Mouse (Mus musculus) cerebellum, postnatal 14 days (tissue): ENCODE data around the gene Cntnap1.

Source experiments
- DNase-seq, 2 experiments: peaks; one replicate each; pipeline ENCODE4 v3.0.0; 2021; ENCODE audit warnings: mixed read lengths in 2 of 2

The Cntnap1 gene

DNA sequence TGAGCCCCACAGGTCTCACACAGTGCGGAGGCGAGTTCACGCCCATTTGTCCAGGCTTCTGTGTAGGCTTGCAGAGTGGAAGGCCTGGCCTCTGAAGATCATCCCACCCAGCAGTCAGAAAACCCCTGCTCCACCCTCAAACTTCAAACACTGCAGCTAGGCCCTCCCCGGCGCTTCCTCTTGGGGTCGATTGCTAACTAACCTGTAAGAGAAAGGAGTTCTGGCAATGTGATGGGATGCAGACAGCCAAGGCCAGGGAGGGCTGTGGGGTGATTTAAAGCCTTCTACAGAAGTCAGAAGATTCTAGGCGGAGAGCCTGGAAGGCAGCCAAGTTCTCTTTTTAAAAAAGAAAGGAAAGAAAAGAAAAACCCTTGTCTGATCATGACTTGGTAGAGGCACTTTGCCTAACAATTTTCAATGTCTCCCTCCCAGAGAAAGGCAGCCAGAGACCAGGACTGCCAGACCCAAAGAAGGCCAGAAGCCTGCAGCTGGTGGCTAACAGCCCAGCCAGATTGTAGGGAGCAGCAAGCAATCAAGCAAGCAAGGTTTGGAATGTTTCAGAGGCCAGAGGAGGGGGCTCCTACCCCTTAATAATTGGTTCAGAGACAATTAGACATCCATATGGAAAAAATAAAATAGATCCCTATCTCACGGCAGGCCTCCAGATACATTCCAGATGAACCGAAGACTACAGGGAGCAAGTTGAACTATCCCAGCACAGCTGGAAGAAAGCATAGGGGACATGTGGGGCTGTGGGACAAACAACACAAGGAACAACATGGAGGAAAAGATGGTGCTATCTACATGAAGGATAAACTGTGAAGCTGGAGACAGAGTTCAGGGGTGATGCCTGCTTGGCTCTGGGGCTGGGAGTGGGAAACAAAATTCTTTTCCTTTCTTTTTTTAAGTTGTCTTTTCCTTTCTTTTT, 20.9 kb upstream of the Cntnap1 start:
- DNase-seq: no peak

DNA sequence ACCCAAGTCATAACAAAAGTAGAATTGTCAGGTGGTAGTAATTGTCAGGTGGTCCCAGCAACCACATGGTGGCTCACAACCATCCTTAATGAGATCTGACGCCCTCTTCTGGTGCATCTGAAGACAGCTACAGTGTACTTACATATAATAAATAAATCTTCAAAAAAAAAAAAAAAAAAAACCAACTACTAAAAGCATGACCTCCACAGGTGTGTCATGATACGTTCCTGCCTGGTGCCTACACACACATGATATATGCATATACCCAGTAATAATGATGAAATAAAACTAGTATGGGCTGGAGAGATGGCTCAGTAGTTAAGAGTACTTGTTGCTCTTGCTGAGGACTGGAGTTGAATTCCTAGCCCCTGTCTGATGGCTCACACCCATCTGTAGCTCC, 19.3 kb upstream of the Cntnap1 start:
- no peak for DNase-seq

DNA sequence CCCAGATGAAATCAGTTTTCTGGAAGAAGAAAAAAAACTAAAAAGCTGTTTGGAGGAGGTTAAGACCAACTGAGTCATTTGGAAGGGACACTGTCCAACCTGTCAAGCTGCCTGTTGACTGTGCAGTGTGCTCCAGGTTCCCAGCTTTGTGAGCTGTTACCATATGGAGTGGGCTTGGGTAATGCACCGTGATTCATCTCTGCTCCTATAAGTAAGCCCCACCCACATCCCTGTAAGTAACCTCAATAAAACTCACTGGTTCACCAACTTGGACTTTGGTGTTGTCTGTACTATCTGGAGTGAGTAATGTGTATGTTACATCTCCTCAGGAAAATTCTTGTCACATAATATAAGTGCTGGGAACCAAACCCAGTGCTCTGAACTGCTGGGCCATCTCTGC, 17.5 kb upstream of the Cntnap1 start:
- DNase-seq: no peak

DNA sequence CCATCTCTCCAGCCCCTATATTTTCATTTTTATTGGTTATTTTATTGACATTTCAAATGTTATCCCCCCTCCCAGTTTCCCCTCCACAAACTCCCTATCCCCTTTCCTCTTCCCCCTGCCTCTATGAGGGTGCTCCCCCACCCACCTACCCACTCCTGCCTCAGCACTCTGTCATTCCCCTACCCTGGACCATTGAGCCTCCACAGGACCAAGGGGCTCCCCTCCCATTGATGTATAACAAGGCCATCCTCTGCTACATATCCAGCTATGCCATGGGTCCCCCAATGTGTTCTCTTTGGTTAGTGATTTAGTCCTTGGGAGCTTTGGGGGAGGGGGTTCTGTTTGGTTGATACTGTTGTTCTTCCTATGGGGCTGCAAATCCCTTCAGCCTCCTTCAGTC, 15.7 kb upstream of the Cntnap1 start:
- no peak for DNase-seq

DNA sequence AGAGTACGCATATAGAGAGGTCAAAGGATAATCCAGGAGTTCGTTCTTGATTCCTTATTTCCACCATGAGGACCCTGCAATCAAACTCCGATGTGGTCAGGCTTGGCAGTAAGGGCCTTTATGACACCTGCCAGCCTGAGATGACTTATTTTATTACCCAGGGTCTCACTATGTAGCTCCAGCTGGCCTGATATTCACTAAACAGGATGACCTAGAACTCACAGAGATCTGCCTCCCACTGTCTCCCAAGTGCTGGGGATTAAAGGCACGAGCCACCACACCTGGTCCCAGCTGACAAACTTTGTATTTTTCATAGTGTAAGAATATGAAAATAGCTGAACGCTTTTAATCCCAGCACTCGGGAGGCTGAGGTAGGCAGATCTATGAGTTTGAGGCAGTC, 15.2 kb upstream of the Cntnap1 start:
- DNase-seq: no peak

DNA sequence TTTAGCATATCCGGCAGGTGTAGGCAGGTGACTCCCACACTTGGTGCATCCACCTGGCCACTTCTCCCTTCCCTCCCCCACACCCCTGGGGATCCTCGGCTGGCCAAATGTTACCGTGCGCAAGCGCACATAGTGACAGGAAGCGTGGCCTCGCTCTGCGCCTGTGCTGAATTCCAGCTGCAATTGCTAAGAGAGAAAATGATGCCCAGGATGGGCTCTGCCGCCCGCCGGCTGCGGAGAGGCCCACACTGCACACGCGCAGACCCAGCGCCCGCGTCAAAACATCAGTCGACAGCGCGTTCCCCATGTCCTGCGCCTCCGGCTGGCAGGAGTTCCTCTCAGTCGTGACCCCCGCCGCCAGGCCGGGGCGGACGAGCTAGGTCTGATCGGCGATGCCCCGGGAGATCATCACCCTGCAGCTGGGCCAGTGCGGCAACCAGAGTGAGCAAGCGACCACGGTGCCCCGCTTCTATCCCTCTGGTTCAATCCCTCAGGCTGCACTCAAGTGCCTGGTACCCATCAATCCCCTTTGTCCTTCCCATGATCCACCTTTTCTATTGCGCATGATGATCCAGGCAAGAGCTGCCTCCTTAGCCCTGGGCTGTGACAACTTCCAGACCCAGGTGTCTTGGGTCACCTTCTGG, 14.5 kb upstream of the Cntnap1 start, which contains the start of gene Tubg2:
TSS of gene Tubg2 (plus strand) at position 180 of the 644 bp plus-strand sequence.
- peak; percentile 84 to 85 for DNase-seq

DNA sequence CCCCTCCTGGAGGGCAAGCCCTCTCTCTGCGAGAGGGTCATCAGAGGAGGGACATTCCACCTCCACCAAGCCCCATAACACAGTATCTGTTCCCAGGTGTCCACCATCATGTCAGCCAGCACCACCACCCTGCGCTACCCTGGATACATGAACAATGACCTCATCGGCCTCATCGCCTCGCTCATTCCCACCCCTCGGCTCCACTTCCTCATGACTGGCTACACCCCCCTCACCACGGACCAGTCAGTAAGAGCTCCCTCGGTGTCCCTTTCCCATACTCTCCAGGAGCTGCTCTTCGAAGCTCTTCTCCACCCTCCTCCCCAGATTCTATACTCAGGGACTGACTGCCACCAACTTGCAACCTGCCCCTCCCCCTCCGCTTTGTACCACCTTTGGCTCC, 10.2 kb upstream of the Cntnap1 start:
- DNase-seq: peak in 1 of 2 experiments; percentile 28

DNA sequence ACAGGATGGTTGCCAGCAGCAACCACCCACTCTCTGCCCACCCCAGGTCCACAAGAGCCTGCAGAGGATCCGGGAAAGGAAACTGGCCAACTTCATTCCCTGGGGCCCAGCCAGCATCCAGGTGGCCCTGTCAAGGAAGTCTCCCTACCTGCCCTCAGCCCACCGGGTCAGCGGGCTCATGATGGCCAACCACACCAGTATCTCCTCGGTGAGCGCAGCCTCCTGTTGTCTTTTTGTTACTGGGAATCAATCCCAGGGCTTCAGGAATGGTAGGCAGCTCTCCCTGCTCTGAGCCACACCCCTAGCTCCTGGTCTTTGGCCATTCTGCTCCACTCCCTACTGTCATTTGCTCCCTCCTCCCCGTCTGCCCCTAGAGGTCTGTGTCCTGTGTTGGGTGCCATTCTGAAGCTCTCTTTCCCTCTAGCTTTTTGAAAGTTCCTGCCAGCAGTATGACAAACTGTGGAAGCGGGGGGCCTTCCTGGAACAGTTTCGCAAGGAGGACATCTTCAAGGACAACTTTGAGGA, 9.3 kb upstream of the Cntnap1 start:
- peak in 1 of 2 experiments; percentile 24 for DNase-seq

DNA sequence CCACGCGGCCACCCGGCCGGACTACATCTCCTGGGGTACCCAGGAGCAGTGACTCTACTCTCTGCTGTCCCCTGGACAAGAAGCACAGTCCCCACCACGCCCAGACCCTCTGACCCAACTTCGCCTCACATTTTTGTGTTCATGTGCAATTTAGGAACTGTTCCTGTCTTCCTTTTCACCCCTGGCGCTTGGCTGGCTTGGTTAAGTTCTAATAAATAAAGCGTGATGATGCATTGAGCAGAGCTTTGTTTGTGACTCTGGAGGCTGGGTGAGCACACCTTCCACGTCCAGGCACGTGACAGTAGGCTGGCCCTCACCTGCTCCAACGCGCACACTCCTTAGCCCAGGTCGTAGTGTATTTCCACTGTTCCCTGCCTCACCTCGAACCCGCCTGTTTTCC, 8.8 kb upstream of the Cntnap1 start:
- DNase-seq: no peak

DNA sequence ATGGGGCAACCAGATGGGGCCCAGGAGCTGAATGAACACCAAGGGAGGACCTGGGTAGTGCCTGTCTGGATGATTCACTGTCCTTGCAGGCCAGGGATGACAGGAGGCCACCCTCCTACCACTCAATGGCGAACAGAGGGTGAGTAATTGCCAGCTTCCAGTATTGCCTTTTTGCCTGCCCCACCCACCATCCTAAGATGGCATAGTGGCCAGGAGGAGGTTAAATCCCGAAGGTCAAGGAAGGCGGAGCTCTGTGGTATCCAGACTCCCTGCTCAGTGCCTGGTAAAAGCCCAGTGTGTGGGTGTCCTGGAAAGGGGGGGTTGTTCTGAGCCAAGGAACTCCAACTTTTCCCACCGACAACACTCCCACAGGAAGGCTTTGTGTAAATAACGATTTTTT, 8.0 kb upstream of the Cntnap1 start:
- DNase-seq: no peak

DNA sequence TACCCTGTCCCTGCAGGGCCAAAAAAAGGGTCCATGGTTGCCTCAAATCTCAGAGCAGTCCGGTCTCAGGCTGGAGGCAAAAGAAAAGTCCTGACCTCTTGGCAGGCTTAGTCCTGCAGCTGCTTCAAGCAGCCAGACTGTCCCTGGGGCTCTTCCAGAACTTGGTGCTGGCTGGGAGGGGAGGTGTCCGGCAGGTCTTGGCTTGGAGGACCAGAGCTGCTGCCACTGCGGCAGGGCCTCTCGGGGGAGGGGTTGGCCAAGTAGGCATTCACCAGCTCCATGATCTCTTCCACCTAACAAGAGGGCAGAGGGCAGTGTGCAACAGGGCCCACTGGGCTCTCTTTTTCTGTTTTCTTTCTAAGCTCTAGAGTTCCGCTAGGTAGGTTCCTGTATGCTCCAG, 7.6 kb upstream of the Cntnap1 start:
- peak; percentile 33 to 40 for DNase-seq

DNA sequence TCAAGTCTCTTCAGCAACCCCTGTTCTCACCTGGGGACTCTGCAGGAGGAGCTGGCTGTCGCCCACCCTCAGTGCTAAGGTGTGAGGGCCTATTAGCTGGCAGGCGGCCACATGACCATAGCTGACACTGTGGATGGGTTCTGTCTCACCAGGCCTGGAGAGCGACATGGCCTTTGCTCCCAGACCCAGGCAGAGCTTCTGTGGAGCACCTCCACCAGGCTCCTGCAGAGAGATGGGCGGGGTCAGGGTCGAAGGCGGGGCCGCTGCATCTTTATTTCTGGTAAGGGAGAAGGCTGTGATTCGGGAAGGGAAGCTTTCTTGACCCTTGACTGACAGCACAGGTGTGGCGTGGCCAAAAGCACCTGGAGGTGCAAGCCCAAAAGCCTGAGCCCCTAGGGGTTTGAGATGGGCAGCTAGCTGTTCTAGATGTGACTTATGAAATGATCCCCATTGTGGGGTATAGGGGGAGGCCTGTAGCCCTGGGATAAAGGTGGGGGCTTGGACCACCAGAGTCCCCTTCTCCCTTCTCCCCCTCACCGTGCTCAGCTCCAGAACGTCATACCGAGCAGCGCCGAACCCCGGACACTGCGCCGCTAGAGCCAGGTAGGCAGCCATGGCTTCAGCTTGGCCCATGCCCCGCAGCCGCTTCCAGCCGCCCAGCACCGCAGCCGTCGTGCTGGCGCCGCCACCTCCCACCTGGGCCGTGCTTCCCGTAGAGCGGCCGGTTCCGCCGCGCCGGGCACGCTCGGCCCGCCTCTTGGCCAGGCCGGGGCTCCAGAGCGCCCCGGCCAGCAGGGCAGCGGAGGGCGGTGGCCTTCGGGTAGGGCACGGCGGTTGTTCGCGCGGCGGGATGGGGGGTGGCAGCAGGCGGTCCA, 6.6 kb upstream of the Cntnap1 start:
- peak; percentile 27 to 47 for DNase-seq

DNA sequence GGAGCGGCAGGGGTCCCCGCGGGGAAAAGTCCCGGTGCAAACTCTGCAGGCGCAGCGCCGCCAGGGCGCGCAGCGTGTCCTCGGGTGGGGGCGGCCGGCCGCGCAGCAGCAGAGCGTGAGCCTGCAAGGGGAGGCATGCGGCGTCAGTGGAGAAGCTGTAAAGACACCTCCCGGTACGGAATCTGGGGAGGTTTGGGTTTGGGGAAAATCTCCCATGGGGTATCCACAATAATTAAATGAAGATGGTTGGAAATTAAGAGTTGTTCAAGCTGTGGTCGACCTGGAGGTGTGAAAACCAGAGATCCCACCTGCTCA, 6.0 kb upstream of the Cntnap1 start:
- peak; percentile 18 to 32 for DNase-seq

DNA sequence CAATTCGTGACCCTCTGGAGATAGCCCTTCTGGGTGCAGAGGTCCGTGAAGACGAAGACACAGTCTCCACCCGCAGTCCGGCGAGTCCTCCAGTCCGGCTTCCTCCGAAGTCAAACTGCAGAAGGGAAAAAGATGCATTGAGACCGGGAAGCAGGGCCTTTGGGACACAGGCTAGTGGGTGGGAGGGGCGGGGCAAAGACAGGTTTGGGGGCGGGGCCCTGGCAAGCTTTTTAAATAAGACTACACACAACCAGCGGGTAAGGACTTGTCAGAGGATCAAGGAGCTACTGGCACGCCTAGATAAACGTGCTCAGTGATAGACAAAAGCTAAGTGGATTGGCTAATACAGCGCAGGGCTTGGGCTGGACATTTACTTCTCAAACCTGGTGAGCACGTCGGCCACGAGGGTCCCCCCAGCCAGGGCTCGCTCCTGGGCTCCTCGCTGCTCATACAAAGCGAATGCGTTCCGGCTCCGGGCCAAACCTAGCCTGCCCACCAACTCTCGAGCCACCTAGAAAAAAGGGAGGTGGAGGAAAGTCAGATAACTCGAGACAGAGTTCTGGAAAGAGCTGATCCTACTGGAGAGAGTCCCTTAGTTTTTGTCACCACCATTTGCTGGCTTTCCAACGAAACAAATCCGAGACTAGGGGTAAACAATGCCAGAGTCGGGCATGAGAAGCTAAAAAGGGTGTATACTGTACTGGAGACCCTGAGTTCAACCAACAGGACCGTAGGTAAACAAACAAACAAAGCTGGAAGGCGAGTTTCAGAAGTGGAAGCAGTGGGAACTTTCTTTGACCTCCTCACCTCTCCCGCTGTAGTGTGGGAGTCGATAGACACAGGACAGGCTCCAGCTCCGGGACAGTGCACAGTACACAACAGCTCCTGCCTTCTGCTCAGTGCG, 5.4 kb upstream of the Cntnap1 start:
- DNase-seq: no peak

DNA sequence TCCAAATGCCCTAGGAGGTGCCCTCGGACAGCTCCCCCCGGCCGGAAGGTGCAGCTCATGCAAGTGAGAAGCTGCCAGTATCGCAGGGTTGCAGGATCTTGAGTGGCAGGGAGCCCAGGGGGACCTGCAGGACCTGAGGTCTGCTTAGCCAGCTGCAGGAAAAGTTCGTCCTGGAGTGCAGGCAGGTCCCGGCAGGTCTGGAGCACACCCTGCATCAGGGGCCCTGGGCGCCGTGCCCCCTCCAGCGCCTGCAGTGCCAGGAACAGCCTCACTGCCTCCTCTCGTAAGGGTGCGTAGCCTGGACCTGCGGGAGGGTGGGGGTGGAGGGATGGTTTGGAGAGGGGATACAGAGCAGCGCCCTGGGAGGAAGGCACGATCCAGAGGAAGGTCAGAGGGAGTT, 4.0 kb upstream of the Cntnap1 start:
- DNase-seq: no peak

DNA sequence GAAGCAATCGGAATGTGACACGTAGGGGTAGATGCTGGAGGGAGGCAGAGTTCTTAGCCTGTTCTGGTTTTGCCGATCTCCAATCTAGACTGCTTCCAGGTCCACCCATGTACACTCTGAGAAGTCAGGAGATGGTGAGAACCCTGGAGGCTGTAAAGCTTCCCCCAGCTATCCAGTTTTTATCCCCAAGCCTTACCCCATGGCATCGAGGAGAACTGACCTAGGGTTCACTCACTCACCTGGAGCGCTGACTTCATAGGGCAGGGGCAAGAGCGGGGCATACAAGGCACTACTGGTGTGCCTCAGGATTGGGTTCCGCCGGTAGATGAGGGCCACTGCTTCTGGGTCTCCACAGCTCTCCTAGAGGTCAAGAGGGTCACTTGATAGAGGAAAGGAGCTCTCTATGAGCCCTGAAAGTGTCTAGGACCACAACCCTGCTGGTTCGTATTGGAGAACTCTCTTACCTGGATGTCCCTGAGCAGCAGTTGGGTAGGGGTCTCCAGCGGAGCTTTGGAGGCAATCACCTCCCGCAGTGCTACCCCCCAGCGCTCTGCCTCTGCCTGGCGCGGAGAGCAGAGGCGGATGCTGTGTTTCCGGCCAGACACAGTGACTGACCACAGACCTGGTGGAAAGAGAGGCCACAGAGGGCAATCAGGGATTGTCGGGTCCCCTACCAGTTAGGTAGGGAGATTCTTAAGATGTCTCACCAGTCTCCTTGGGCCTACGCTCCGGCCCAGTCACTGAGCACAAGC, 2.9 kb upstream of the Cntnap1 start:
- no peak for DNase-seq

DNA sequence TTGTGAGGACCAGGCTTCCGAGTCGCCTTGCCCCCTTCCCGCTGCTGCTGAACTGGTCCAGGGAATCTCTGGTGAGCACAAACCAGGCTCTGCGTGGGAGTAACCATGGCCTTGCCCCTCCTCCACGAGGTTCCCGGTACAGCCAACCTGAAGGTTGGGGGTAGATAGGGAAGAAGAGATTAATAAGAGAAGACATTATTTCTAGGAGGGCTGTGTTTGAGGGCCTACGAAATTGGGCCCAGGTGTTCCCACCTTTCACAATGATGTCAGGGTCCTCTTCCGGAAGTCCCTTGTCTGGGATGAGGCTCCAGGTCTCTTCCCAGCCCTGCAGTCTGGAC, 2.4 kb upstream of the Cntnap1 start:
- DNase-seq: no peak

DNA sequence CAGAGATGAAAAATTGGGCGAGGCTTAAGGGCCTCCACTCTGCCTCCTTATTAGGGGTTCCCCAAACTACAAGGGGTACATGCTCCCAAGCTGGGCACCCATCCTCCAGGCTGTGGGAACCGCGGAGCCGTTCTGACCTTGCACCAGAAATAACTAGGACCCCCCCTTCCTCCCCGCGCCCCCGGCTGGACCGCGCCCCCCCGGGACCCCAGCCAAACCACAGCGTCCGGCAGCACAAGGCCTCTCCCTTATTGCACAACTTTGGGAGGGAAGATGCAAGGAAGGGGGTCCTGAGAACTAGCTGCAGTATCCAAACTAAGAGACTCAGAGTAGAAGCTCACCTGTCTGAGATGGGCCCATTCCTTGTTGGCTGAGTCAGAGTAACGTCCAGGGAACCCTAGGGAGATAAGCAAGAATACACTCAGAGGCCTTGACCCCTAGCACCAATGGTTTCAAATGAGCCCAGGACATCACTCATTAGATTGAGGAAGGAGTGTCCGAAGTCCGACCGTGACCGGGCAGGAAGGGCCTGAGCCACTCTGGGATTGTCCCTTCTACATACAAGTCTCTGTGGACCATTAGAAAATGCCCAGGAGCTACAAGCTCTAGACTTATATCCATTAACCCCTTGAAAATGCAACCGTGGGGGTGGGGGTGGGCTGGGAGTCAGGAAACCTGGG, 1.9 kb upstream of the Cntnap1 start:
- DNase-seq: peak; percentile 34 to 43

DNA sequence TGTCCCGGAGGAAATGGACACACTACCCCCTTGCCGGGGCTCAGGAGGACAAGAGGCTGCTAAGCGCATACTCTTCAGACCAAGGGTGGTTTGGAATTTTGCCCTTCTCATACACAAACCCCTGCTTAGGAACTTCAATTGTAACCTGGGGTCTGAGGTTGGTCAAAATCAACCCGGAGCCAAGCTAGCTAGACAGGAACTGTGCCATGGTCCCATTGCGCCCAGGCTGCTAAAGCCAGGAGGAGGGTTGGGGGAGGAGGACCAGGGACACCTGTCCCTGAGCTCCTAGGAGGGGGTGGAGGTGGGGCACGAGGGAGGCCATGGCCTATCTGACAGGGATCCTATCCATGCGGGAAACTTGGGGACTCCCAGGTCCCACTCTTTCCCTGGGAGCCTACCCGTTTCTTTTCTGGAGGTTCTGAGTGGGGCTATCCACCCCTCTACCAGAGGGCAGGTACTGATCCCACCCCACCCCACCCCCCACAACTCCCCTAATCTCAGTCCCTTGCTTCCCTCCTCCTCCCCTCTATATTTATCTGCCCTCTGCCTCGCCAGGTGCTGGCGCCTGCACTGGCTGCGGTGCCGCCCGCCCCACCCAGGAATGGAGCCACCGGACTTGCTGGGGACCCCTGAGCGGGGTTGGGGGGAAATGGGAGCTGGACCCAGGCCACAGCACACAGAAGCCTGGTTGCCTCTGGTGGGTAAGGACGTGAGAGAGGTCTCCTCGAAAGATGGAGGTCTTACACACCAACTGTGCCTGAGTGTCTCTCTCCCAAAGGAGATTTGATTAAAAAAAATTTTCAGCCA, 819 bp upstream of the Cntnap1 start:
- DNase-seq: peak; percentile 57 to 61
